Mouse (Mus musculus) small intestine, adult 2 months (tissue): Measurements from ENCODE around the gene Plppr4. TPM values are rescaled to one million over a fixed set of nuclear protein-coding genes. Genes with fewer than 3 reads are reported as not detected.

ENCODE experiments used
- H3K27ac ChIP-seq: fragments of 200-500 bp; 2 replicates; pipeline ENCODE4 v1.5.1; 2012; ENCODE audit warnings: low read depth, low read length, control low read depth, inconsistent platforms; ENCODE audit not compliant: insufficient read depth
- H3K27me3 ChIP-seq: fragments of 200-500 bp; 2 replicates; pipeline ENCODE4 v1.6.1; 2012; ENCODE audit warnings: mild to moderate bottlenecking, moderate library complexity, low read length, inconsistent platforms; ENCODE audit not compliant: control insufficient read depth, insufficient read depth
- H3K36me3 ChIP-seq: fragments of 200-500 bp; 2 replicates; pipeline ENCODE4 v1.6.1; 2012; ENCODE audit warnings: mild to moderate bottlenecking, low read length, control low read depth, inconsistent platforms; ENCODE audit not compliant: control insufficient read depth, insufficient read depth
- H3K4me1 ChIP-seq: fragments of 200-500 bp; 2 replicates; pipeline ENCODE4 v1.6.1; 2012; ENCODE audit warnings: low read length, inconsistent platforms, mixed read lengths; ENCODE audit not compliant: control insufficient read depth, insufficient read depth, insufficient read length
- H3K4me3 ChIP-seq: fragments of 200-500 bp; 2 replicates; pipeline ENCODE4 v1.5.1; 2012; ENCODE audit warnings: low read depth, mild to moderate bottlenecking, control low read depth, inconsistent platforms, low read length, moderate library complexity
- CTCF ChIP-seq: fragments of 200-500 bp; IDR thresholded peaks from 2 replicates; pipeline ENCODE4 v1.5.1; 2012; ENCODE audit warnings: low read depth, mild to moderate bottlenecking, control low read depth, inconsistent platforms, low read length, moderate library complexity, mixed read lengths; ENCODE audit not compliant: insufficient replicate concordance, insufficient read length; ENCODE audit errors: extremely low read depth
- POLR2A ChIP-seq: fragments of 200-500 bp; IDR thresholded peaks from 2 replicates; pipeline ENCODE4 v1.6.1; 2012; ENCODE audit warnings: low read depth, mild to moderate bottlenecking, control low read depth, inconsistent platforms, low read length, moderate library complexity
- WGBS: fragments of 180-500 bp; shearing (Covaris S2); methylation state at CpG from one replicate; pipeline ENCODE4 v1.1.7; 2018; 5-methylcytosine and 5-hydroxymethylcytosine counted together
- polyA plus RNA-seq: library from polyadenylated mRNA; depleted of rRNA; stranded (reverse); fragments of >200 nt; gene quantifications from 2 replicates; pipeline ENCODE4 v1.2.3, GENCODE M21; 2012; rRNA removed

The Plppr4 gene
- polyA plus RNA-seq = 0.03 TPM in 1 of 2 replicates, not detected in the other

DNA sequence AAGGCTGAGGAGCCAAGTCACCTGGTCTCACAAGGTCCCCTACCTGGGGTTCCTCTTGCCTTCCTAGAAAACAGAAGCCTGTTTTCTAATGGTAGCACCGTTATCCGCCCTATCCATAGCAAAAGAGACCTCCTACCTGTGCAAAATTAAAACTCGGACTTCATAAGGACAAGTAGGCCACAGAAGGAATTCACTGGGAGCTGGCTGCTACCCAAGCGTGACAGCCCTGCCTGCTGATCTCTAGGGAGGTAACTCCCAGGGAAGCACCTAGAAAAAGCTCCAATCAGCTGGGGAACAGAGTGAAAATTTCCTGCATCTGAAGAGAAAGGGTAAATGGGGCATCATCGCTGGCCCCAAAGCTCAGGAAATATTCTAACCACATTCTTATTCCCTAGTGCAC, at the start of gene Plppr4:
Plppr4 (minus strand) TSS at position 349 of the 400 bp plus-strand sequence.
- no peak within 1 kb of the TSS for H3K27ac ChIP-seq
- H3K4me3 ChIP-seq = peak within 1 kb of the TSS; percentile 20; the same call in 1 of the 2 replicates
- H3K4me1 ChIP-seq = no peaks in the 10 kb centered on the region
- TF ChIP-seq POLR2A (no peak), CTCF (no peak)
- H3K36me3 ChIP-seq = no peaks in the 10 kb centered on the region
- no peaks in the 10 kb centered on the region for H3K27me3 ChIP-seq
- WGBS = 52% methylated on average over 5 of the region's 5 CpGs

DNA sequence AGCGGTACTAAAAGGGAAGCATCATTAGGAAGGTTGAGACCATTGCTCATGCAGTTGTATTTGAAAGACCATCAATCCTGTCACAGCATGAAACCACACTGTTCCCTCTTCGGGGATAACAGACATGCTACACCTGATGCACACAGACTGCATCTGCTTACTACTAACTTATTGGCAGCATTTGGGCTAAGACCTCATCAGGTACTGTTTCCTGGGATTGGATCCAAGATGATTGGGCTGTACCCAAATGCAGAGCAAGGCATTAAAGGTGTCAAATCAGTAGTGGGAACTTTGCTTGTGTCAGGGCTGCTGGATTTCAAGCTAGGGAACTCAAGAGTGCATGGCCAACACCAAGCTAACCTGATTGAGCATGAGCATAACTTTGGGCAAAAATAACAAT, 45.1 kb upstream of the Plppr4 start:
- no peaks in the 10 kb centered on the region for H3K4me1 ChIP-seq
- TF ChIP-seq POLR2A (no peak), CTCF (no peak)
- no peak overlapping the region for H3K27ac ChIP-seq
- H3K36me3 ChIP-seq = no peaks in the 10 kb centered on the region
- no peaks in the 10 kb centered on the region for H3K27me3 ChIP-seq
- WGBS = 93% methylated on average over 2 of the region's 2 CpGs
- no peak overlapping the region for H3K4me3 ChIP-seq

DNA sequence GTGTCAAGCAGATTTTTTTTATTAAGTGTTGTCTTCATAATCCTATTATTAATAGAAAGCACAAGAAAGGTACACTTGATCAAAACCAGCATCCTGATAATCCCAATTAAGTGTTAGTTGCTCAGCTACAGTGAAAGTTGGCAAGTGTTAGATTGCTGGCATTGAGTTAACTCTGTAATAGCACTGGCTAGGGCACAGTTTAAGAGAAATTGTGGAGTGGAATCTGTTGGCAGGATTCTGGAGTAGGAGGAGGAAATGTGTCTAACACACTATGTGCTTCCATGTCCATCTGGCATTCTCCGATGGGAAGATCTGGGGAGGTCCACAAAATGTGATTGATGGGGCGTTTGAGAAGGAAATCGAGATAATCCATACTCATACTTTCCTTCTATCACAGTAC, 43.1 kb upstream of the Plppr4 start:
- Histone ChIP-seq H3K36me3 (no peaks in the 10 kb centered on the region), H3K4me1 (no peaks in the 10 kb centered on the region), H3K27ac (no peak overlapping the region), H3K27me3 (no peaks in the 10 kb centered on the region), H3K4me3 (no peak overlapping the region)
- TF ChIP-seq POLR2A (no peak), CTCF (no peak)
- 80% methylated on average over 3 of the region's 3 CpGs for WGBS

DNA sequence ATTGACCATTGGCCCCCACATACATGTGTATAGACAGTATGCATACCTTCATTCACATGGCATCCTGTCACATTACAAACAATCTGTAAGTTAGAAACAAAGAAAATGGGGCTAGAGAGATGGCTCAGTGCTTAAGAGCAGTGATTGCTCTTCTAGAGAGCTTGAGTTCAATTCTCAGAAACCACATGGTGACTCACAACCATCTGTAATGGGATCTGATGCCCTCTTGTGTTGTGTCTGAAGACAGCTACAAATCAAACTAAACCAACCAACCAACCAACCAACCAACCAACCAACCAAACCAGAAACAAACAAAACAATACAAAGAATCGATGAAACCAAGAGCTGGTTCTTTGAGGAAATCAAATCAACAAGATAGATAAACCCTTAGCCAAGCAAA, 5.4 kb upstream of the Plppr4 start:
- Histone ChIP-seq H3K27ac (no peak overlapping the region), H3K4me3 (no peak overlapping the region), H3K4me1 (no peaks in the 10 kb centered on the region), H3K36me3 (no peaks in the 10 kb centered on the region), H3K27me3 (no peaks in the 10 kb centered on the region)
- WGBS = 80% methylated on average over 1 of the region's 1 CpGs
- no peak for TF ChIP-seq CTCF
- no peak for TF ChIP-seq POLR2A

DNA sequence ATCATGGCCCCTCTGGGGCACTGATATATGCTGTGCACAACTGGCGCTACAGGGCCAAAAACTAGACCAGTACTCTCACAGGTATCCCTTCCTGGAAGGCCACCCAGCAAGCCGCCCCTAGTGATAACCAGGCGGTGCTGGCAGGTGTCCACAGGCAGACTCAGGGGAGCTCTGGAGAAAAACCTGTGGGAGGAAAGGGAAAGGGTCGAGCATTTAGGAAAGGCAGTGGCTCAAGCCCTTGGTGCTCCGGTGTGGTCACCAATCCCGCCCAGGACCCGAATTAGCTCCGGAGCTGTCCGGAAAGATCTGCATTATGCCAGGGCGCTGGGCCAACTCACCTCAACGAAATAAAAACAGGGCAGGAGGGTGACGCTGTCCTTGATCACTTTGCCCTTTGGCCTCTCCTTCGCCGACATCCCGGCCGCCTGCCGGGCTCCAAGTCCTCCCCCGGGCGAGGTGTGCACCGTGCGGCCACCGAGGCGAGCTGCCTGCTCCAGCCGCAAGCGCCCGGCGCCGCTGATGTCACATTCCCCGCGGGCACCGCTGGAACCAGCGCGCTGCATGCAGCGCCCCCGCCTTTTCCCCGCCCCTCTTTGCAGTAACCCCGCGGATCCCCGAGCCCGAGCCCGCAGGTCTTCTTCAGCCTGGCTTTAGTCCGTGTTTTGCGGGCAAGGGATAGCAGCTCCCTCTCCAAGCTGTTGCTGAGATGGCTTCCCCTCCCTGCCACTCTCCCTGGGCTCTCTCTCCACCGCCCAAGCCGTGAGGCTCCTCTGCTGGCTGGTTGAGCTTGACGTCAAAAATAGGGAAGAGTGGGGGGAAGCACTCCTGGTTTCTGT, 772 bp downstream of the Plppr4 start:
- Histone ChIP-seq H3K36me3 (no peaks in the 10 kb centered on the region), H3K4me1 (no peaks in the 10 kb centered on the region), H3K4me3 (peak overlapping the region; percentile 20; the same call in 1 of the 2 replicates), H3K27me3 (no peaks in the 10 kb centered on the region), H3K27ac (no peak overlapping the region)
- WGBS = 4% methylated on average over 46 of the region's 46 CpGs
- TF ChIP-seq POLR2A (no peak), CTCF (no peak)

DNA sequence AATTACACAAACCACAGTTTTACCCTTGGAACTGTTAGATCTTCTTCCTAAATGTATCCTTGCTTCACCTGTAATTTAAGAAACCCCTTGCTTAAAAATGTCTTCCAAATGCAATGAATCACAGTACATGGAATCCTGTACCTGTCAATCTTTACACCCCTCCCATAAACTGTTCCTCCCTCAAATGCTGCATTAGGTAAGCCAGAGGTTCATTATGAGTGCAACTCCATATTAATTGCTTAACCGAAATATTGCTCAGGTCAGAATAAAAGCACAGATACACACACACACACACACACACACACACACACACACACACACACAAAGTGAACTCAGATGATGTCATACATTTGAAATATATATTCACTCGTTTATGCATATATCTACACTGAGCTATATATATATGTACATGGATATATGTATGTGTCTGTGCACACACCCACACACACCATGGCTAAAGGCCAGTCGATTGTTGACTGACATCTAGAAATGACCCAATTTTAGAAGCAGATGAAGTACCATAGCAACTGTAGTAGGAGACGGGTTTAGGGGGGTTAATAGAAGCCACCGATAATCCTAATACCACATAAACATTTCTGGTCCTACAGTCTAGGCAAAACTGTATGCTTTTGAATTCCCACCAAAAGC, 1.6 kb downstream of the Plppr4 start:
- no peaks in the 10 kb centered on the region for H3K36me3 ChIP-seq
- H3K27ac ChIP-seq = no peak overlapping the region
- no peaks in the 10 kb centered on the region for H3K27me3 ChIP-seq
- H3K4me3 ChIP-seq = no peak overlapping the region
- H3K4me1 ChIP-seq = no peaks in the 10 kb centered on the region
- 76% methylated on average over 5 of the region's 5 CpGs for WGBS
- TF ChIP-seq CTCF (no peak), POLR2A (no peak)

DNA sequence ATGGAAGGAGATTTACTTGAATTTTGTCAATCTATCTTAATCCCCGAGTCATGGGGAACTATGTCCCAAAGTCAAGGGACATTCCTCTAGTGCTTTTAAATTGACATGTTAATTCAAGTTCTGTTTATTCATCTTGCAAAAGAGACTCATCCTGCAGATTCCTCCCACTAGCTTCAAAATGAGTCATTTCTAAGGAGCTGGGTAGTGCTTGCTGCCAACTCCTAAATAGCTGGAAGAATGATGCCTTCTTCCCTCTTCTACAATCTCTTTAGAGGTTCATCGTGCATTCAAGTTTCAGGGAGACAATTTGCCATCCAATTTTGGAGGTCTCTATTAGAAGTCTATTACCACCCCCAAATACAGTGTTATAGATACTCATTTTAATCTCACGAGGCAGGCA, 3.3 kb downstream of the Plppr4 start:
- TF ChIP-seq CTCF = no peak
- TF ChIP-seq POLR2A = no peak
- Histone ChIP-seq H3K36me3 (no peaks in the 10 kb centered on the region), H3K4me3 (no peak overlapping the region), H3K27me3 (no peaks in the 10 kb centered on the region), H3K4me1 (no peaks in the 10 kb centered on the region), H3K27ac (no peak overlapping the region)
- WGBS = 77% methylated on average over 3 of the region's 3 CpGs
